Mouse (Mus musculus) lung, embryonic 16.5 days (tissue): Measurements from ENCODE around the gene Map7. TPM values are rescaled to one million over a fixed set of nuclear protein-coding genes. Genes with fewer than 3 reads are reported as not detected.

Experiments
- ATAC-seq: fragments of 200-750 bp; cut with Nextera tagmentation; 2 replicates; pipeline ENCODE4 v1.8.0; 2017; ENCODE audit warnings: low read depth, mild to moderate bottlenecking, moderate library complexity
- H3K27ac ChIP-seq: fragments of 300-500 bp; sonication (generic); 2 replicates; pipeline ENCODE4 v1.5.1; 2014; ENCODE audit warnings: mild to moderate bottlenecking, control low read depth, low read length
- H3K27me3 ChIP-seq: fragments of 300-500 bp; sonication (generic); 2 replicates; pipeline ENCODE4 v1.6.1; 2014; ENCODE audit warnings: low read depth, low read length, mixed read lengths; ENCODE audit not compliant: control insufficient read depth, insufficient read depth
- H3K36me3 ChIP-seq: fragments of 300-500 bp; sonication (generic); 2 replicates; pipeline ENCODE4 v1.6.1; 2014; ENCODE audit warnings: low read length; ENCODE audit not compliant: control insufficient read depth, insufficient read depth
- H3K4me1 ChIP-seq: fragments of 300-500 bp; sonication (generic); replicated peaks from 2 replicates; pipeline ENCODE4 v1.6.1; 2014; ENCODE audit warnings: low read length, mixed read lengths; ENCODE audit not compliant: control insufficient read depth, insufficient read depth
- H3K4me2 ChIP-seq: fragments of 300-500 bp; sonication (generic); 2 replicates; pipeline ENCODE4 v1.6.1; 2014; ENCODE audit warnings: low read depth, low read length, control low read depth
- H3K4me3 ChIP-seq: fragments of 300-500 bp; sonication (generic); 2 replicates; pipeline ENCODE4 v1.5.1; 2014; ENCODE audit warnings: mild to moderate bottlenecking, low read length, control low read depth
- H3K9ac ChIP-seq: fragments of 300-500 bp; sonication (generic); 2 replicates; pipeline ENCODE4 v1.6.1; 2014; ENCODE audit warnings: low read length, control low read depth
- H3K9me3 ChIP-seq: fragments of 300-500 bp; sonication (generic); 2 replicates; pipeline ENCODE4 v1.6.1; 2016; ENCODE audit warnings: low read length; ENCODE audit not compliant: control insufficient read depth
- WGBS: fragments of 180-500 bp; shearing (Covaris S2); extraction: QIAGEN DNeasy Blood & Tissue Kit; methylation state at CpG from one replicate; pipeline ENCODE4 v1.1.7; 2014; 5-methylcytosine and 5-hydroxymethylcytosine counted together
- polyA plus RNA-seq: library from polyadenylated mRNA; unstranded; fragments of >200 nt; fragmentation: Nextera tagmentation; extraction: Ambion mirVana; gene quantifications from 2 replicates; pipeline ENCODE4 v1.2.1, GENCODE M21; 2015

Map7 gene
- polyA plus RNA-seq, 1 experiment from 2014 or later: 14.4 TPM

DNA sequence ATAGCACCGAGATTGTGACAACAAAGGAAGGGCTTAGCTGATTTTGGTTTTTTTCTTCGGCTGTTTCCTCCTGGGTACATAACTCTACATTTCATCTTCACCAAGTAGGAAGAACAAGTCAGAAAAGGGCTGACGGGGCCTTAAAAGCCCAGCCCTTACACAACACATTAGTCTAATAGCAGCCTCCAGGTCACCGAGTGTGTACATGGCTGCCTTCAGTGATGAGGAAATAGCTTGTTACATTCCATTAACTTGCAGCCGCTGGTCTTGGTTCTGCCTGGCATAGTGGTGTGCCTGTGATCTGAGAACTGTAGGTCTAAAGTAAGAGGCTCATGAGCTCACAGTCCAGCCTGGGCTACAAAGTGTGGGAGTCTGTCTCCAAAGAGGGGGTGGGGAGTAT lies 16.5 kb downstream of the Map7 start:
- no peak overlapping the region for H3K4me3 ChIP-seq
- 85% methylated on average over 5 of the region's 5 CpGs for WGBS

DNA sequence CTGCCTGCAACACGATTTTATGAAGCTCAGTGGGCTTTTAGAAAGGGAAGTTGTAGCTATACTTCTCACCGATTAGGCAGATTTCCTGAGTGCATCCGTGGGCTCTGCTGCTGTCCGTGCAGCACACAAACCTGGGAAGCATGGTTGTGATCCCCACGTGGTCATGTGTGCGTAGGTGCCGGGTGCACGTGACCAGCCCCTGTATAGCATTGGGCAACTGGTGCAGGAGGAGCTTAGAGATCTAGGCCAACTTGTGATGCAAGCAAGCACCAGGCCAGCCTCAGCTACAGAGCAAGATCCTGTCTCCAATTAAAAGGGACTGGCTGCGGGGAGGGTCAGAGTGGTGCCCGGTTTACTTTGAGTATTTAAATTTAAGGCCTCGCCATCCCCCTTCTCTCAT lies 18.5 kb downstream of the Map7 start:
- no peak overlapping the region for H3K27ac ChIP-seq
- H3K9me3 ChIP-seq: no peaks in the 10 kb centered on the region
- 72% methylated on average over 11 of the region's 11 CpGs for whole genome bisulfite sequencing
- H3K27me3 ChIP-seq: no peaks in the 10 kb centered on the region; the same call in 1 of the 2 replicates
- no peak for ATAC-seq
- no peaks in the 10 kb centered on the region for H3K36me3 ChIP-seq
- peaks cover 12% of the 10 kb centered on the region for H3K4me1 ChIP-seq
- H3K4me3 ChIP-seq: no peak overlapping the region
- no peak overlapping the region for H3K9ac ChIP-seq
- no peak overlapping the region for H3K4me2 ChIP-seq

More for the DNA sequence above, 16.5 kb downstream of the Map7 start:
- Histone ChIP-seq H3K9me3 (no peaks in the 10 kb centered on the region), H3K36me3 (no peaks in the 10 kb centered on the region), H3K27ac (no peak overlapping the region), H3K9ac (no peak overlapping the region), H3K4me2 (no peak overlapping the region), H3K4me1 (no peaks in the 10 kb centered on the region), H3K27me3 (no peaks in the 10 kb centered on the region)
- ATAC-seq: no peak

DNA sequence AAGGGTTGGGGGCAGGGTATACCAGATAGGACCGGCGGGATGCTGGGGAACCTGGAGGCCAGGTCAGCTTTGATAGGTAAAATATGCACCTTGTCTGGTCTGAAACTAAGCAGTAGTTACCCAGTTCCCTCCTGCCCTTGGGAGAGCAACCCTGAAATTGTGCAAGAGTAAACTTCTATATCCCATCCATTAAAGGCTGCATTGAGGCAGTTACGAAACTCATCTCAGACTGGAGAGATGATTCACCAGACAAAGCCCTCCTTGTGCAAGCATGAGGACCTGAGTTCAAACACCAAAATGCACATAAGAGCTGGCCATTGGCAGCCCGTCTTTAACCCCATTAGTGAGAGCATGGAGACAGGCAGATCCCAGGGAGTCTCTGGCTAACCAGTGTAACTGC lies 19.2 kb downstream of the Map7 start:
- Histone ChIP-seq H3K36me3 (no peaks in the 10 kb centered on the region), H3K27me3 (no peaks in the 10 kb centered on the region; the same call in 1 of the 2 replicates), H3K4me1 (peaks cover 12% of the 10 kb centered on the region), H3K9ac (no peak overlapping the region), H3K4me3 (no peak overlapping the region), H3K9me3 (no peaks in the 10 kb centered on the region), H3K27ac (no peak overlapping the region), H3K4me2 (no peak overlapping the region)
- WGBS: 82% methylated on average over 4 of the region's 4 CpGs
- ATAC-seq: no peak

DNA sequence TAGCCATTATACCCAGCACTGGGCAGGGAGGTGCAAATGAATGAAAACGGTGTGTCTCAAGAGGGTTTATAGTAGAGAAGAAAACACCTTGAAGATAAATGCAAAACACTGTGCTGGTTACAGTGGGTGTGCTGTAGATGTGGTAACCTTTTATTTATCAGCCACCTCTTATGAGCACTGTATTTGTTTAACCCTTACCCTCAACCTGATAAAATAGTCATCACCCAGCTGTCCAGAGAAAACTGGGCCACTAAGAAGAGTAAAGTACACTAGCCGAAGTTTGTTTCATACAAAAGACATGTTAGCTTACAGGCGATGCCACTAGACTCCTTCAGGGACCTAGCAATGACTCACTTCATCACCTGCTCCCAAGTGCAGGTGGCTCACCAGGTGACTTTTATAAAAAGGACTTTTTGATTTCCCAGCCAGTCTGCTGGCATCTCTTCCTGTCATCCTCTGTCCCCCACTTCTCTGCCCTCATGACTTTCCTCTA lies 21.0 kb downstream of the Map7 start:
- WGBS: 49% methylated on average over 3 of the region's 3 CpGs
- no peak for ATAC-seq
- Histone ChIP-seq H3K9ac (no peak overlapping the region), H3K4me2 (no peak overlapping the region), H3K27me3 (no peaks in the 10 kb centered on the region; the same call in 1 of the 2 replicates), H3K36me3 (no peaks in the 10 kb centered on the region), H3K27ac (no peak overlapping the region), H3K4me1 (peaks cover 12% of the 10 kb centered on the region), H3K4me3 (no peak overlapping the region), H3K9me3 (no peaks in the 10 kb centered on the region)

DNA sequence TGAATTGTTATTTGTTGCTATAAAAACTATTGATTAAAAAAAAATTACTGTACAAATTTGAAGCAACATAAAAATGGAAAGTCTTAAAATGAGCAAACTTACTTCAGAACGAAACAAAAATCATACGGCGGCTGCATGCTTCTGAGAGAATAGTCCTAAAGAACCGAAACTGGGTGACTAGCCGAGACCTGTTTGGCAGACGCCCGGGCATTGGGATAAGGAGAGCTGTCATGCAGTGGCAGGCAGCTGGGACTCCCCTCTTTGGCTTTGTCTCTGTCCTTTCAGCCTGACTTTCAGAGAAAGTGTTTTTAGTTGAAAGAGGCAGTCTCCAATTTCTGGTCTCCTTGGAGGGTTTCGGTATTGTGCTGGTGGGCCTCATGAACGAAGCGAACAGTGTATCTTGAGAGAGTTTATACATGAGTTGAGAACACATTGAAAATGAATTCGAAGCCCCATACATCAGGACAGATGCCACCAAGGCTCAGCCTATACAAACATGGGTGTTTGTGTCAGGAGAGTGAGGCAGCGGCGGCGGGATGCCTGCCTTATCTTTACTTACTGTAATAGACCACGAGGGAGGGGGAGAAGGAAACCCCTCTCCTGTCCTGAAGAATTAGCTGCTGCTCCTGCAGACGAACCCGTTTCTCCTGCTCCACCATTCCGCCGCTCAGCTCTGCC lies 21.8 kb downstream of the Map7 start:
- H3K4me2 ChIP-seq: peak overlapping the region; percentile 64
- no peaks in the 10 kb centered on the region for H3K36me3 ChIP-seq
- peak overlapping the region; percentile 54; the same call in 1 of the 2 replicates for H3K9ac ChIP-seq
- H3K27me3 ChIP-seq: no peaks in the 10 kb centered on the region; the same call in 1 of the 2 replicates
- no peak for ATAC-seq
- H3K27ac ChIP-seq: 0 out of 2 replicates have a peak overlapping the region, but pooled peaks have one; percentile 1
- H3K4me1 ChIP-seq: peaks cover 12% of the 10 kb centered on the region
- no peaks in the 10 kb centered on the region for H3K9me3 ChIP-seq
- peak overlapping the region; percentile 31 for H3K4me3 ChIP-seq
- 16% methylated on average over 19 of the region's 19 CpGs for WGBS

DNA sequence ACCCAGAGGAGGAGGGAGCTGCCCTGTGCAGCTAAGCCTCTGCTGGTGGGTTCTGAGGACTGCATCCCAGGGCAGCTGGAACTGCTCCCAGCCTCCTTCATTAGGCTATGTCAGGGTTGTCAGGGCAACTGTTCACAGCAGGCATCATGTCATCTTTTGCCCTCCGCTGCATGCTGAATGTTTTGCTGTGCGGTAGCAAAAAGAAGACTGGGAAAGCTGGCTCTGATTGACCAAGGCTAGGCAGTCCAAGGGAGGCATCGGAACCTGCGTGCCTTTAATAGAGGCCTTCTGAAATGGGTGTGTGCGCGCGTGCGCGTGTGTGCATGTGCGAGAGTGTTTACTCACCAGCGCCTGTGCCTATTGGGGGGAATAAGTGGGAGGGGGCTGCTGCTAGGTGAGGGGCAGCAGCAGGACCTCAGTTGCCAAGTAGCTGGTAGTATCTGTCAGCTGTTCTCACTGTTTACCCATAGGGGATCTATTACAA lies 22.4 kb downstream of the Map7 start:
- H3K4me3 ChIP-seq: peak overlapping the region; percentile 31
- H3K9me3 ChIP-seq: no peaks in the 10 kb centered on the region
- peak overlapping the region; percentile 64 for H3K4me2 ChIP-seq
- WGBS: 22% methylated on average over 11 of the region's 11 CpGs
- no peak overlapping the region for H3K27ac ChIP-seq
- ATAC-seq: peak; percentile 95
- no peaks in the 10 kb centered on the region for H3K36me3 ChIP-seq
- no peak overlapping the region for H3K9ac ChIP-seq
- no peaks in the 10 kb centered on the region; the same call in 1 of the 2 replicates for H3K27me3 ChIP-seq
- H3K4me1 ChIP-seq: peaks cover 12% of the 10 kb centered on the region

DNA sequence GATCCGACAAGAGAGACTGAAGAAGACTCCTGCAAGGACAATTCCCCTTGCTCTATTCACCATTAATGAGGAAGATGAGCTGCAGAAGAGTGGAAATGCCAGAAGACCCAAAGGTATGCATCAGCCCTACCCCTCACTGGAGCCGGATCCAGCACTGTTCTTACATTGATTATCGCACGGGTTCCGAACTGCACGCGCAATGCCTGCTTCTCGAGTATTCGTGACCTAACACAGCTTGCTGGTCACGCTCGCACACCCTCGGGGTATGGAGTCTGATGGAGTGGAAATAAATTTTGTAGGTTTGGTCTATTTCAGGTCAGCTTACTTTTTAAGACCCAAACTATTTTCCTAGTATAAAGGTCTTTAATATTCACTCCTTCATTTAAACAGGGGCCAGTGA lies 22.9 kb downstream of the Map7 start:
- Histone ChIP-seq H3K4me2 (no peak overlapping the region), H3K4me3 (no peak overlapping the region), H3K27me3 (no peaks in the 10 kb centered on the region; the same call in 1 of the 2 replicates), H3K4me1 (peaks cover 12% of the 10 kb centered on the region), H3K9me3 (no peaks in the 10 kb centered on the region), H3K9ac (no peak overlapping the region), H3K36me3 (no peaks in the 10 kb centered on the region), H3K27ac (no peak overlapping the region)
- 70% methylated on average over 12 of the region's 12 CpGs for WGBS
- no peak for ATAC-seq

DNA sequence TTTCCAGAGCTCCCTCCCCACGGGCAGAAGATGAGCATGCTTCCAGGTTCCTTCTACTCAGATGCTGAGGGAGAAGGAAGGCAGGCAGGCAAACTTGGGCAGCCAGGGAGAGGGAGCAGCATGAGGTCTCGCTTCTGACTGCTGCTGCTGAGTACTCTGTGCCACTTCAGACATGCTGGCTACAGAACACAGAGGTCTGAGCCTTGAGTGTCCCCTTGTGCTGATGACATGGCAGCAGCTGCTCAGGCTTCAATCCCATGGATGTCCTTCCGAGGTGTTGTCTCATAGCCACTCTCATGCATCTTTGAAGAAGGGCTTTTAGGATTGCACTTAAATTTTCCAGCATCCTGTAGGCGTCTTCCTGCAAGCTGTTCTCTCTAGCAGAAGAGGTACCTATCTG lies 23.5 kb downstream of the Map7 start:
- H3K4me3 ChIP-seq: no peak overlapping the region
- ATAC-seq: no peak
- peaks cover 12% of the 10 kb centered on the region for H3K4me1 ChIP-seq
- no peaks in the 10 kb centered on the region; the same call in 1 of the 2 replicates for H3K27me3 ChIP-seq
- no peaks in the 10 kb centered on the region for H3K9me3 ChIP-seq
- no peaks in the 10 kb centered on the region for H3K36me3 ChIP-seq
- WGBS: 34% methylated on average over 4 of the region's 4 CpGs
- H3K9ac ChIP-seq: no peak overlapping the region
- no peak overlapping the region for H3K27ac ChIP-seq
- no peak overlapping the region for H3K4me2 ChIP-seq

DNA sequence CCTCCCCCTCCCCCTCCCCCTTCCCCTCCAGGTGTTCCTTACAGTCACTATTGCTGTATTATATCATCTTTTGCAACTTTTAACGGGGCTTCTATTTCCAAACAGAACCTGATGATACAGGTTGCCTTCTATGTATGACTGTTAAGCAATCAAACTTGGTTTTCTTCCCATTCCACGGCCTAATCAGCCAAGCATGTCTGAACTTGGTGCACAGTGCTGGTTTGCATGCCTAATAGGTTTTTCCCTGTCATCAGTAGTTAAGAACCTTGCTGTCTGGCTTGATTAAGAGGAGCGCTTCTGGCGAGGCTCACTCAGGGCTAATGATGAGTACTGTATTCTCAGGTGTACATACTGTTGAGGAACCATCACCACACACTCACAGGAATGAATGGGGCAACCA lies 25.5 kb downstream of the Map7 start:
- Histone ChIP-seq H3K4me2 (no peak overlapping the region), H3K27me3 (no peaks in the 10 kb centered on the region; the same call in 1 of the 2 replicates), H3K36me3 (no peaks in the 10 kb centered on the region), H3K9me3 (no peaks in the 10 kb centered on the region), H3K27ac (no peak overlapping the region), H3K4me3 (no peak overlapping the region), H3K9ac (no peak overlapping the region), H3K4me1 (peaks cover 16% of the 10 kb centered on the region)
- 78% methylated on average over 4 of the region's 4 CpGs for WGBS
- ATAC-seq: no peak
